Mouse (Mus musculus): ENCODE data around the gene Ccr8. TPM values are rescaled to one million over a fixed set of nuclear protein-coding genes. Genes with fewer than 3 reads are reported as not detected.
A peak's percentile ranks its signal among the peaks of the same experiment; 100 is the strongest.

The Ccr8 gene
- polyA plus RNA-seq, 1 experiment = 0.20 TPM

DNA sequence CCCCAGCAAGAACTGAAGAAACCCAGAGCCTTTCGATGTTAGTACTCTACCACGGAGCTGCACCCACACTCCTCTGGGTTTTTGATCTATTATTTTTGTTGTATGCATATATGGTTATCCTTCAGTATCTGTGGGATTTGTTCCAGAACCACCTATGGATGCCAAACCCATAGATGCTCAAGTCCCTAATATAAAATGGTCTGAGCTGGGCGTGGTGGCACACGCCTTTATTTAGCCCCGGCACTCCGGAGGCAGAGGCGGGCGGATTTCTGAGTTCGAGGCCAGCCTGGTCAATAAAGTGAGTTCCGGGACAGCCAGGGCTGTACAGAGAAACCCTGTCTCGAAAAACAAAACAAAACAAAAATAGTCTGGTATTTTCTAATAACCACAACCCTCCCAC lies 35.0 kb downstream of the Ccr8 start:
- 24% methylated on average over 11 of the region's 11 CpGs for WGBS
- no peak for DNase-seq (ENCODE audit: low read depth, low spot score)

DNA sequence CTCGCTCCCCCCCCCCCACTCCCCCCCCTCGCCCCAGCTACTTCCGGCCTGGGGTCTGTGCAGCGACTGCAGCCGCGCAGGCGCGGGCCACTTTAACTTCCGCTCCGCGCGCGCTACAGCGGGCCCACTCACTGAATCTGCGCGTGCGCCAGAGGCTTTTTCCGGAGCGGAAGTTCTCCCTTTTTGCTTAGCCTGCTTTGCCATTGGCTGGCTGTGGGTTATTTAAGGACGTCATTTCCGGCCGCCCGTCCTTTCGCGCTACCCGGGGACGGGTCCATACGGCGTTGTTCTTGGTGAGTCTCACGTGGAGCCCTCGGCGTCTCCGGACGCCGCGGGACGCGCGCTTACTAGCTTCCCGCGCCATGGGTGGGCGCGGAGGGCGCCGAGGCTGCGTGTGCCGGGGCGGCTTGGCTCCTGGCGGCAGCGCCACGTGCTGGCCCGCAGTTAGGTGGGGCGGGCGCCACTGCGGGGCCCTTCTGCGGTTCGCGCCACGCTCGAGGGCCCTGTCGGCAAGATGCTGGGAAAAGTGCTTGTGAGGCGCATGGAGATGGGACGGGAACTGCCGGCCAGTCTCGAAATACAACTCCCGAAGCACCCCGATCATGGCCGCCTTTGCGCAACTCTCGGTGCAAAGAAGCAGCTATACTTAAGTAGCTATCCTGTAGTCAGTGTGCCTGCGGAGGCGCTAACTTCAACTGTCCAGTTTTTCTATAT lies 35.8 kb downstream of the Ccr8 start, which contains the start of gene Rpsa:
Gene Rpsa, plus strand, starts transcription at position 152 of the 714 bp plus-strand sequence.
- DNase-seq (ENCODE audit: low read depth, low spot score) = peak; percentile 85
- under 1% methylated on average over 71 of the region's 72 CpGs for WGBS

DNA sequence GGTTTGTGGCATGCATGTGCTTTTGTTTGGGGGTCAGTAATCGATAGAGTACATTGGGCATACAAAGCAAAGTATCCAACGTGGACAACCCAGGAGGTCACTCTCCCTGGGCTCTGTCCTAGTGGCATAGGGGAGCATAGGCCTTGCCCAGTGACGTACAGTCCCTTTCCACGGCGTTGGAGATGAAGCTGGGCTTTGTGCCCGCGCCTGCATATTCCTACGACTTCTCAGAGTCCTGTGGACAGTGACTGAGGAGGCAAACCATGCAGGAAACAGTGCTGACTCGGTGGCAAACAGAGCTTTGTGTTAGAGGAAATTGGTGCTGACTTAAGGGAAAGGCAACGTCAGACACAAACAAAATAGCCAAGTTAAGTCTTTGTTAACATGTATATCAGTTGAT lies 37.4 kb downstream of the Ccr8 start:
- no peak for DNase-seq (ENCODE audit: low read depth, low spot score)
- WGBS = 49% methylated on average over 10 of the region's 10 CpGs

DNA sequence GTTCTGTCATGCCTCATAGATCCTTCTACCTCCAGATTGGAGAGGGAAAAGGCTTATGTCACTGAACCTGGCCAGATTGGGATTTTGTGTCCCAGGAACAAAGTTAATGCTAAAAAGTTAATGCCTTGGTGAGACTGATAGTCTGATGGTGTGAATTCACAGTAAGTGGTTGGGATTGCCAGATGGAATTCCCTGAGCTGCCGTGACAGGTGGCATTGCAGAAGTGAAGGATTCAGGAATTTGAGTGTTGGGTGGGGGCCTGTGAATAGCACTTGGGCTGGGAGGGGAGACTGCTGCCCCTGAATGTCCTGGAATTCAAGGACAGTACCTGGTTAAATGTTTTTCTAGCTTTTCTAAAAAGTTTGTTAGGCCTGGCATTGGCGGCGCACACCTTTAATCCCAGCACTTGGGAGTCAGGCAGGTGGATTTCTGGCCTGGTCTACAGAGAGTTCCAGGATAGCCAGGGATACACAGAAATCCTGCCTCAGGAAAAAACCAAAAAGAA lies 39.9 kb downstream of the Ccr8 start:
- DNase-seq (ENCODE audit: low read depth, low spot score) = no peak
- WGBS = 85% methylated on average over 3 of the region's 3 CpGs

DNA sequence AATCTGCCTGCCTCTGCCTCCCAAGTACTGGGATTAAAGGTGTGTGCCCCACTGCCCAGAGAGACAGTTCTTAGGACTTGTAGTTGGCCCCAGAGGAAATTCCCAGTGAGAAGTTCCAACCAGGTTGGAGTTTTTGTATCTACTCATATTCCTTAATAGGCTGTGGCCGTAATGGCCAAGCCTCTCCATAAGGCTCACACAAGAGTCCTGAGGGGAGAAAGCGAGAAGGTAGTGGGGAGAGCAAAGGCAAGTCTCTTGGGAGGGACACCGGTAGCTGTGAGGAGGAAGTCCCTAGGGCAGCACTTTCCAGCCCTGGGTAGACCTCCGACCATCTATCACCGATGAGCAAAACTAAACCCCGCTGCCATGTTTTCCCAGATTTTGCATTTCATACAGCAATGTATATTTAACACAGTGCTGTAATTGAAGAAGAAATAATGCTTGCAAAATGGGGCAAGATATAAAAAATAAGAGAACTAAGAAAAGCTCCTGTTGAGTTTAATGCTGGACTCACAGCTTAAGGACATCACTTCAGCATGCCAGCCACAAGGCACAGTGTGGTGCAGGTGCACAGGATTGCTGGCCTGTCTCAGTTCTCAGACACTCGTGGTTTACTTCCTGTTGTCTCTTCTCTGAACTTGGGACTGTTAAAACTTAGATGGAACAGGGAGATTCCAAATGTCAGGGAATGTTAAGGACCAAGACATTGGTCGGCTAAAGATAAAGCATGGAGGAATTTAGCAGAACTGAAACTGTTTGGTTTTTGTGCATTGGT lies 41.3 kb downstream of the Ccr8 start:
- WGBS = 49% methylated on average over 8 of the region's 8 CpGs
- DNase-seq (ENCODE audit: low read depth, low spot score) = no peak

DNA sequence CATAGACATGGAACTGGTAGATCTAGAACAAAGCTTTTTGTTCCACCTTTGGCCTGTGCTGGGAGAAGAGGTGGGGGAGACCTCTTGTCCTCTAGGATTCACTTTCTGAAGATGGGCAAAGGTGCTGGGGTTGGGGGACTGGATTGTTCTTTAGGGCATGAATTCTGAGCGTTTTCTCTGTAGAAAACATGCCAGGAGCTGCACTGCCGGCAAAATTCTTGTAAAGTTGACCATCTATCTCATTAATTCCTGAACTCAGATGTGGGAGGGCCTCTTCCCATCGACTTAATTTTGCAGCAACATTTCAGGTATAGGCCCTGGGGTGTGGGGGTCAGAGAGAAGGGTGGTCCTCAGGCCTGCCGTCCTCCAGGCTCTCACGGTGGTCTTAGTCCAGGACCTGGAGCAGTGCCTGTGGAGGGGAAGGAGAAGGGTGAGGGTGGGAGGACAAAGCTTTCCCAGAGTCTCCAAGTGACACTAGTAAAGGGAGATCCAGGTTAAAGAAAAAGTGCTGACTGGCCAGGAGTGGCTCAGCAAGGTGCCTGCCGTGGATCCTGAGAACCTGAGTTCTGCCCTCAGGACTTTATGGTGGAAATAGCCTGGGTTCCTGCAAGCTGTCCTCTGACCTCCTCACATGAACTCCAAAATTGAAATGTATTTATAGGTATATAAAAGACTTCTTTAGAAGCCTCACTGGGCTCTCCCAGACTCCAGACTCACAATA lies 42.0 kb downstream of the Ccr8 start:
- WGBS = 41% methylated on average over 6 of the region's 6 CpGs
- no peak for DNase-seq (ENCODE audit: low read depth, low spot score)

DNA sequence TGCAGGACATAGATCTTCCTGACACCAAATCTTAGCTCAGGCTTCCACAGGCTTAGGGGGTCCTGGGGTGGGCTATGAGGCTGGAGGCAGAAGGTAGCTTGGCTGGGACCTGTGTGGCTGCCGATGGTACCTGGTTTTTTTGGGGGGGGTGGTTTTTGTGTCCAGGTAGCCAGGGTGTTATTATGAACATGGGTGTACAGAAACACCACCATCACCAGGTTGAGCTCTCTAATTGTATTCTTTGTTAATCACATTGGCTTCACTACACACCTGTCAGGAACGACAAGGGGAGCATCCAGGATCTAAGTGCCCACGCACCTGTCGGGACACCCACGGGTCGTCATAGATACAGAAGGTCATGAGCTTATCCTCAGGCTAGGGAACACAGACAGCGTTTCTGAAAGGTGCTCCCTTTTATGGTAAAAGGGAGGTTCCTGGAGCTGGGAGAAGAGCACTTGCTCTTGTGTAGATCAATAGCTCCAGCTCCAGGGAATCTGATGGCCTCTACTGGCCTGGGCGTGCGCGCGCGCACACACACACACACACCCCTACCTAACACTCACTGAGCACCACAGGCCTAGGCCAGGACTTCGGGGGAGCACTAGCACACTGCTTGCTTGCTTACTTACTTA lies 42.7 kb downstream of the Ccr8 start:
- 77% methylated on average over 13 of the region's 13 CpGs for WGBS
- DNase-seq (ENCODE audit: low read depth, low spot score) = no peak

DNA sequence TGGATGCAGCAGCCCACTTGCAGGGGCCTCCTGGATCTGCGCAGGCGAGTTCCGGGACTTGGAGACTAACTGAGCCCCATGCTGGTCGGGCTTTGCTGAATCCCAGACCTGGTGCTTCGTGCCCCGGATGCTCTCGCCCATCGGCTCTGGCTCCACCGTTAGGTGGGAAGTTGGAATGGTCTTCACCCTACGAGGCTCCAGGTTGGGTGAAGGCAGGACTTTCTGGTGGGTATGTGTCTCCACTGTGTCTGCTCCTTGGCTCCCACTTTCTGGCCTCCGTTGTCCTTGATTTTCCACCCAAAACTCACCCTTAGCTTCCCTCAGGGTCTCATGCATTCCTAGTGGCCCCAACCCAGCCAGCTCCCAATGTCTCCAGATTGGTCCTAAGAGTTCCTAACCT lies 43.5 kb downstream of the Ccr8 start:
- WGBS = 90% methylated on average over 11 of the region's 11 CpGs

DNA sequence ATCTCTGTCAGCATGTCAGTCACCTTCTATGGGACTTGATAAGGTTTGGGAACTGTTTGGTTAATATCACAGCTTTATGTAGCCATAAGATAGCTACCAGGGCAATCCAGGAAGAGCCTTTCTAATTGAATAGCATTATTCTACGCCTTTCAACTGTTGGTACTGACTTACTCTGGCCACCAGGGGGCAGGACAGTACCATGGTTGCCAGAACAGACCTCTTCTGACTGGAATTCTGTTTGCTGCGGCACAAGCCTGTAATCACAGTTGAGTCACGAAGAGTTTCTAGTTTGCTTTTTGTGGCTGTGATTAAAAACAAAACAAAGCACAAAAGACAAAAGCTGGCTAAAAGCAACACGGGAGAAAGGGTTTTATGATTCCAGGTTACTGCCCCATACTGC lies 48.7 kb downstream of the Ccr8 start:
- peak; percentile 59 for DNase-seq (ENCODE audit: low read depth, low spot score)

More for the DNA sequence above, 43.5 kb downstream of the Ccr8 start:
- no peak for DNase-seq (ENCODE audit: low read depth, low spot score)

DNA sequence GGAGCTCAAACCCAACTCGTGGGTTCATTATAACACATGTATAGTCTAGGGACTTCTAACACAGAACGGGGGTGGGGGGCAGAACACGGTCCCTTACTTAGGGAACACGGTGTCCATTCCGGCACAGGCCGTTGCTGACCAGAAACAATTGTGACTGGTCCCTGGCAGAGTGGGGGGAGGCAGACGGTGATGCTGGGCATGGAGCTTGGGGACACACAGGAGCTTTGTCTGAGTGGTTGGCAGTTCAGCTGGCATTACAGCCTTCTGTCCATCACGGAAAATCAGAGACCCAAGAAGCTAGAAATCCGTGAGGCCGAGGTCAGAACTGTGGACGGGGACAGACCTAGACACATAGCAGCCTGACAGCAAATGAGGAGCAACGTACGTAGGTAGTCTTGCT lies 52.6 kb downstream of the Ccr8 start:
- no peak for DNase-seq (ENCODE audit: low read depth, low spot score)
- 81% methylated on average over 13 of the region's 13 CpGs for WGBS

More for the DNA sequence above, 48.7 kb downstream of the Ccr8 start:
- 2% methylated on average over 4 of the region's 4 CpGs for WGBS

Other genes starting within 250 kb of the Ccr8 start
- gene Wdr48, start 197.2 kb upstream of the Ccr8 start, polyA plus RNA-seq (2012; rRNA removed) = 16.3 and 33.4 TPM in 2 replicates
- gene Gorasp1, start 154.5 kb upstream of the Ccr8 start, polyA plus RNA-seq (2012; rRNA removed) = 13.3 and 18.7 TPM in 2 replicates
- 0.02 and 0.05 TPM in 2 replicates for gene Ttc21a, start 154.5 kb upstream of the Ccr8 start, polyA plus RNA-seq (2012; rRNA removed)
- gene Csrnp1, start 107.5 kb upstream of the Ccr8 start, polyA plus RNA-seq (2012; rRNA removed) = 9.8 and 16.5 TPM in 2 replicates
- gene Xirp1, start 68.5 kb upstream of the Ccr8 start, polyA plus RNA-seq (2012; rRNA removed) = 0.02 and 0.07 TPM in 2 replicates
- gene Cx3cr1, start 22.2 kb upstream of the Ccr8 start, polyA plus RNA-seq (2012; rRNA removed) = 6.1 and 11.3 TPM in 2 replicates
- 22.9 and 25.9 TPM in 2 replicates for gene Slc25a38, start 18.3 kb downstream of the Ccr8 start, polyA plus RNA-seq (2012; rRNA removed)
- gene Rpsa, start 35.6 kb downstream of the Ccr8 start, polyA plus RNA-seq (2012; rRNA removed) = 2,119 and 2,302 TPM in 2 replicates
- gene Mobp, start 57.6 kb downstream of the Ccr8 start, polyA plus RNA-seq (2012; rRNA removed) = not detected in 2 replicates
- 1.3 and 1.9 TPM in 2 replicates for gene Myrip, start 209.4 kb downstream of the Ccr8 start, polyA plus RNA-seq (2012; rRNA removed)

Measured in large intestine, adult 2 months (tissue).